Mouse (Mus musculus): ENCODE data around the gene Tex19.2.

DNA sequence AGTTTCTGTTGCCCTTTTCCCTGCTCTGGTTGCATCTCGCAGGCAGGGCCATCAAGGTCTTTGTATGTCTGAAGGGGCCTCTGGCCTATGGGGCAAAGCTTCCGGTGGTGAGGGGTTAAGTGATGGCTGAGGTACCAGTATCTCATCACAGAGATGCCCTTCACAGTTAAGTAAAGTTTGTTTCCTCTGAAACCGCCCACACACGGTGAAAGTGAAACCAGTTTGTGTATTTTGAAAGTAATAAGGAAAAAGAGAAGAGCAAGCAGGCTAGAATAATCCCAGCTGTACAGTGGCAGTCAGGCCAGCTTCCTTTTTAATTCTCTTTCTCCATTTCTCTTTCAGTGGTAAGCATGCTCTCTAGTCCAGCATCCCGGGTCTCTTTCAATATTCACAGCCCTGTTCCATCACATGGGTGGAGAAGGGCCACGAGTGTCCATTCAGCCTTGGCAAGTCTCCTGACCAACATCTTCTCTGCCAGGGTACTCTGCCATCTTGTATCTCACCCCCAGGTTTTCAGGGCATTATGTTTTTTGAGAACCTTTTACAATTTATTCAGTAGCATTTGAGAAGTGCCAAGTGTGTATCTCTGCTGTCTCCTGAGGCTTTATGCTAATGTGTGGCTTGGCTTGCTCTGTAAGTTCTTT, 35.5 kb downstream of the Tex19.2 start:
- TF ChIP-seq CTCF (IDR thresholded peaks at IDR 0.05; ENCODE audit: insufficient read depth, low read depth, low read length) (no peak), POLR2A (IDR thresholded peaks at IDR 0.05; ENCODE audit: insufficient read depth, low read depth, low read length) (no peak)
